Mouse (Mus musculus) layer of hippocampus, adult 18-20 months (tissue): ENCODE measurements around the gene Med20. TPM values are rescaled to one million over a fixed set of nuclear protein-coding genes. Genes with fewer than 3 reads are reported as not detected.
"Not testable (repeated sequence)": the region's sequence is repeated elsewhere in the genome, so short reads cannot be mapped to it uniquely, and the experiment has no call there.

Source experiments
- DNase-seq, 2 experiments: peaks; one replicate each; pipeline ENCODE4 v3.0.0; 2022; ENCODE audit warnings: low spot score in 2 of 2
- total RNA-seq, 2 experiments: library from RNA; stranded (reverse); gene quantifications; 2 replicates each; pipeline ENCODE4 v1.2.3; 2021

The Med20 gene
- total RNA-seq, 2 experiments from 2014 or later = 33.4 to 36.9 TPM

DNA sequence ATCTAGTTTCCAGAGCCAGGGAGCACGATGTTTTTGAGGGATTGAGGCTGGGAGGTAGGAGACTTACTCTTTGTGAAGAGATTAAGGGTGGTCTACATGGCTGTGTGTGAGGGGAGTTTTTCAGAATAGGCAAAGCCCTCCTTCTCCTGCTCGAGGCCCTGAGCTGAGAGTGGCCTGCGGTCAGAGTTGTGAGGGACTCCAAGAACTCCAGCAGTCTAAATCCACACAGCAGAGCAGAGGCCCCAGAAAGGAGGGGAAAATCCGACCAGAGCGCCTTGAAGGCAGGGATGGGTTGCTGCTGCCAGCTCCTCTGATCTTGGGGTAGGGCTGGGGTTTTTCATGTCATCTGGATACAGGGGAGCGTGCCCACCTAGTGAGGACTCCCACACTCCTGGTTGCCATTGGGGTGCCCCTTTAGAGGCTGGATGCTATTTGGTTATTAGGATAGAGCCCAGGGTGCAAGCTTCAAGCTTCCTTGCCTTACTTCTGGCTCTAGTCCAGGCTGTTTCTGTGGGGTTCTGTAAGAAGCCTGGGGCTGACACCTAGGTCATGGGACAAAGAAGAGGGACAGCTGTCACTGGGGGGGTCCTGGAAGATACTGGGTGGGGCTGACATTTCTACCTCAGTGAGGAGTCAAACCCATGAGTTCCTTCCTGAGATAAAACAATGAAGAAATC lies 15.1 kb upstream of the Med20 start:
- DNase-seq = no peak

DNA sequence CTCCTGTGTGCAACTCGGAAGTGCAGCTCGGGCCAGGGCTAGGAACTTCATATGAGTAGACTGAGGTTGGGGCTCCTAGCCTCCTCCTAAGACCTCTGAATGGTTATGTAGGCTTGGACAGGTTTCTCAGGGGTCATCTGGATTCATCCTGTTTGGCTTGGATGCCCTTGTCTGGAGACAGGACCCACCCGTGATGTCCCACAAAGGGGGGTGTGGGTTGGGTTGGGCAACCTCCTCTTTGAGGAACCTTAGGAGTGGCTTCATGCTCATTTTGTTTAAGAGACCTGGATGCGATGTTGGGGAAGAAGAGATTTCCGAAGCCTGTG lies 14.6 kb upstream of the Med20 start:
- DNase-seq = no peak

DNA sequence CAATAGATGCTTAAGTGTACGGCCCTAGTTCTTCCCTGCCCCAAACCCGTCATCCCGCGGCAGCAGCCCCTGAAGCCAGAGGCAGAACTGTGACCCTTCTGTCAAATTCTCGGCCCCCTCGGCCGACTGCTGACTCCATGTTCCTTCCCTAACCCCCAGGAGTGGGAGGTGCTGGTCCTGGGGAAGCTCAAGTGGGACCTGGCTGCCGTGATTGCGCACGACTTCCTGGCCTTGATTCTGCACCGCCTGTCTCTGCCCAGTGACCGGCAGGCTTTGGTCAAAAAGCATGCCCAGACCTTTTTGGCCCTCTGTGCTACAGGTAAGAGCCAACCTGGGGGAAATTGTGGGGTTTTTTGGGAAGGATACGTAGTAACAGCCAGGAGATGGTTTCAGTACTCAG lies 14.1 kb upstream of the Med20 start:
- DNase-seq = no peak

DNA sequence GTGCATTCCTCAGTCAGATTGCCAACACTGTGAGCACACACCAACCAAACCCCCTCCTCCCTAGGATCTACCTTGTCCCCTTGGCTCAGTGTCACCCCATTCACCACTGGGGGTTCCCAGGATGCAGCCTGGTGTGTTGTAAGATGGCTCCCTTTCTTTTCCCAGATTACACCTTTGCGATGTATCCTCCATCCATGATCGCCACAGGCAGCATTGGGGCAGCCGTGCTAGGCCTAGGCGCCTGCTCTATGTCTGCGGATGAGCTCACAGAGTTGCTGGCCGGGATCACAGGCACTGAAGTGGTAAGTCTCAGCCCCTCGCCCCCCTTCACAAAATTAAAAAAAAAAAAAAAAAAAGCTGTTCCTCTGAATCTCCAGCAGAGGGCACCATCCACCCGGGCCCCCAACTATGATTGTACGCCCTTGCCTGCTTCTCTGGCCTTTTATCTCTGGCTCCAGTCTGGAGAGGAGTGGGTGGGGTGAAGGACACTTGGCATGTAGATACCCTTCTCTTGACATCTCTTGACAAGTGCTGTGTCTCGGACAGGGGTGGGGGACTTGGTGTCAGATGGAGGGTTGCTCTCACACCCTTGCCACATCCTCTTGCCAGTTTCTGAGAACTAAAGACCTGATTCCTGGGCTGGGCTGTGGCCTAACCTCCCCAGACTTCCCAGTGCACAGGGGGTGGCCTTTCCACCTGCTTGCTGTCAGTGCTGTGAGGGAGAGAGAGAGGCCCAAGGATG lies 13.4 kb upstream of the Med20 start:
- DNase-seq = peak in 1 of 2 experiments; percentile 39

DNA sequence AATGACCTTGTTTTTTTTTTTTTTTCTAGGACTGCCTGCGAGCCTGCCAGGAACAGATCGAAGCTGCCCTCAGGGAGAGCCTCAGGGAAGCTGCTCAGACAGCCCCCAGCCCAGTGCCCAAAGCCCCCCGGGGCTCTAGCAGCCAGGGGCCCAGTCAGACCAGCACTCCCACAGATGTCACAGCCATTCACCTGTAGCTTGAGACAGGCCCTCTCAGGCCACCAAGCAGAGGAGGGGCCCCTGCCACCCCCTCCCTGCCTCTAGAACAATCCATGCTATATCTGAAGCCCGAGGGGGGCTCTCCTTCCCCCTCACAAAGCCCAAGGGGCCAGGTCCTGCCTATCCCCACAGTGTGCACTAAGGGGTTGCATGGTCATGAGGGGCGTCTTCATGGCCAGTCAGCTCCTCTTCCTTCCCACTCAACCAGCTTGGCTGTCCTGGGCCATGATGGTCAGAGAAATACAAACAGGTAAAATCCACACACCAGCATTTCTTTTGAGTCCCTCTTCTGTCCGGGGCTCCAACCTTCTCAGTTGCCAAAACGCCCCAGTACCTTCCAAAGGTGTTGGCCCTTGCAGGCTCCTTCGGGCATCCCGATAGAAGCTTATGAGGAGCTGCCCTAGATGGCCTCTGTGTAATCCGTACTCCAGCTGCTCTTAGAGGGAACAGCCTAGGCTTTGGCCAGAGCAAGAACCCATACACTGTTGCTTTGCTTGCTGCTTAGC lies 12.6 kb upstream of the Med20 start:
- DNase-seq = not testable (repeated sequence)

DNA sequence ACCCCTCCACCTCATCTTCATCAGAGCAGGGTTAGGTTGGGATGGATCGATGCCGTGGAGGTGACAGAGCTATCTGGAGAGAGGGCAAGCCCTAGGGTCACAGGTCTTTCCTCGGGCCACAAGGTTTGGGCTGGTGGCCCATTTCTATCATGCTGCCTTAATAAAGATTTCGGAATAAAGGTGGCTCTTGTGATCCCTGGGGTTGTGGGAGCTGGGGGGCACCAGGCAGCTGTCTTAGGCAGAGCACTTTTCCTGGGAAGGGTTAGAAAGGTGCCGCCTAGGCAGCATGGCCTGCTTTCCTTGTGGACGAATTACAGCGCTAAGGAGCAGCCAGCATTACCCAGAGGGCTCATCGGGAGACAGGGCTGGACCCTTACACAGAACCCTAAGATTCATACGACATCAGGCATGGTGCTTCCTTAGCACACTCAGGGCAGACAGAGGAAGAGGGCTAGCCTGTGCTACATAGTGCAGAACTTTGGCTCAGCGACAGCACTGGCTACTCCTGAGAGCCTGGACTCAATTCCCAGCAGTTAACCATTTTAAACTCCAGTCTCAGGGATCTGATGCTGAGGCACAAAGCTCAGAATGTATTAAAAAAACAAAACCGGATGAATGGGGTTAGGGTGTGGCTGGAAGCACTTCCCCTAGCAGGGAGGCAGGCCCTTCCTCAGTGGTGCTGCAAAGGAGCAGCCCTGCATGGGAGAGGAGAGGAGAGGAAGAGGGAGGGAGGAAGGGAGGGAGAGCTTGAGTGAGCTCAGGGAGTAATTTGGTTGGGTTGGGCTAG lies 11.7 kb upstream of the Med20 start:
- no peak for DNase-seq

DNA sequence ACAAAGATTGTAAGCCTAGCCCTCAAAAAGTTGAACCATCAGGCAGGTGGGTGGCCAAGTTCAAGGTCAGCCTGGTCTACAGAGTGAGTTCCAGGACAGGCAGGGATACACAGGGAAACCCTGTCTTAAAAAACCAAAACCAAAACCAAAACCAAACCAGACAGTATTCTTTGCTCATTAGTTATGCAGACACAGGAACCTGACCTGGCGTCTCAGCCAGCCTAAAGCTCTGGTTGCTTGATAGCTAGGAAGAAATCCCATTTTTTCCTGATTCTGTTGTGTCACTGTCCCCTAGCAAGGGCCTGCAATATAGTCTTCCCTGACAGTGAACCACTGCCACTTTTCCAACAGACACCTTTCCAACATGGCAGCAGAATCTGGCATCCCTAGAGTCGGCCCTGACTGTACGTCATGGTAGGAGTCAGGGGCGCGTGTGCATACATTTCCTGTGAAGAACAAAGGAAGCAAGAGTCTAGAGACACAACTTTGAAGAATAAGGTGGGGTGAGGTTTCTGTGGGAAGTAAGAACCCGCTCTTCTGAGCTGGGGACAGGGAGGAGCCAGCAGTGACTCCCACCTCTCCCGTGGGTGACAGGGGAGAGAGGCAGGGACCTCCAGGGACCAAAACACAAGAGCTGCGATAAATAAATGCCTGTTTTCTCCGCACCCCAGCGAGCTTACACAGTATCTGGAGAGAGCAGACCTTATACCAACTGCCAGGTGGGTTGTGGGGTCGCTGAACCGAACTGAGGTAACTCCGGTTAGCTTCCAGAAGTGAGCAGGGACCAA lies 10.6 kb upstream of the Med20 start:
- no peak for DNase-seq

DNA sequence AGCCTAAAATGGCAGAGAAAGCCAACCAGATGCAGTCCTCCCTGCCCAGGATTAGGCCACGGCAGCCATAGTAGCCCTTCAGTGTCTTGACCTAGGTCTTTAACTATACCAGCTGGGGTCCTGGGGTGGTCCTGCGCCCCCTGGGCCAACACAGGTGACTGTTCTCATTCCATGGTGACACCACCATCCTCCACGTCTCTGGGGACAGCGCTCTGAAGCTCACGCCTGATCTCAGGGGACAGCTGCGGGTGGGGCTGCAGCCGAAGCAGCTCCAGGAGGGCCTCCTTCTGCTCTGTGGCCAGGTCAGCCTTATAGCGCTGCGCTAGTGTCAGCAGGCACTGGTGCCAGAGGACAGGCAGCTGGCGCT lies 10.0 kb upstream of the Med20 start:
- no peak for DNase-seq

DNA sequence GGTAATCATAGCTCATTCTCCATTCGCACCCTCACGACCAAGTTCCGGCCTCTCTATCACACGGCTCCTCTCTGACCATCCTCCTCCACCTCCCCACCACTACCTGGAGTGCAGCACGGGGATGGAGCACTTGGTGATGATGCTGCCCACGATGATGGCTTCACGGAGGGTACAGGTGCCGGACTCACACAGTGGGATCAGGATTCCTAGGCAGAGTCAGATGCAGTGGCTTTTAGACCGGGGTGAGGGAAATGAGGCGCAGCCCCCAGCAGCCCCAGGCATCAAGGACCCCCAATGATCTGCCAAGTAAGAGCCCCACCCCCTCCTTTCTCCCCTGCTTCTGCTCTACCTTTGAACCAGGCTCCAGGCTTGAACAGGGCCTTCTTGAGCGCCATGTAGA lies 9.1 kb upstream of the Med20 start:
- DNase-seq = no peak

DNA sequence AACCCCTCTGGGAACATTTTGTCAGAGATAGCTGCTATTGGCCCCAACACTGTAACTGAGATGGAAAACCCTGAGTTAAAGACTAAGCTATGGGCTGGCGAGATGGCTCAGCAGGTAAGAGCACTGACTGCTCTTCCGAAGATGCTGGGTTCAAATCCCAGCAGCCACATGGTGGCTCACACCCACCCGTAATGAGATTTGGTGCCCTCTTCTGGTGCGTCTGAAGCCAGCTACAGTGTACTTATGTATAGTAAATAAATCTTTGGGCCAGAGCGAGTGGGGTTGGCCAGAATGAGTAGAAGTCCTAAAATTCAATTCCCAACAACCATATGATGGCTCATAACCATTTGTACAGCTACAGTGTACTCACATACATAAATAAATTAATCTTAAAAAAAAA lies 5.2 kb upstream of the Med20 start:
- DNase-seq = no peak

DNA sequence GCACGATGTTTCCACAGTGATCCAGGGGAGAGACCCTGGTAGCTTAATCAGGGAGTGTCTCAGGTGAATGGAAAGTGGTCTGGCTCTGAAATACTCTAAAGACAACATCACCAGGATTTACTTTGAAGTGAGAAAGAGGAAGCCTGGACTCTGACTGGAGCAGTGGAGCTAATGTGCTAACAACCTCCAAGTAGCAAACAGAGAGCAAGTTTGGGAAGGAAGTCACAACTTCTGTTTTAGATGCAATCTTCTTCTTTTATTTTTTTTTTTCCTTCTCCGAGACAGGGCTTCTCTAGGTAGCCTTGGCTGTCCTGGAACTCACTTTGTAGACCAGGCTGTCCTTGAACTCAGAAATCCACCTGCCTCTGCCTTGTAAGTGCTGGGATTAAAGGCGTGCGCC lies 2.2 kb upstream of the Med20 start:
- DNase-seq = no peak

DNA sequence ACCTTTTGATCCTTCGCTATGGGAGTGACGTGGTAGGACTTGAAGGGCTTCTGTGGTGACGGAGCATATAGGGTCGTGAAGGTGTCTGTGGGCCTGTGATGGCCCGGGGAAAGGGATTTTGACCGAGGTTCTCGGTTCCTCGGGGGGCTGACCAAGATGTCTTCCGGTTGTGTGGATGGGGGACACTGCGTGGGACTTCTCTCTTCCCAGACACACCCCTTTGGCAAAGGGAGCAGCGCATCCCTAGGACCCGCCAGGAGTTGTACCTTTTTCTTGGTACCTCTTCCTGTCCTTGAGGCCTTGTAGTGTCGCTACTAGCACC lies 240 bp downstream of the Med20 start:
- no peak for DNase-seq

DNA sequence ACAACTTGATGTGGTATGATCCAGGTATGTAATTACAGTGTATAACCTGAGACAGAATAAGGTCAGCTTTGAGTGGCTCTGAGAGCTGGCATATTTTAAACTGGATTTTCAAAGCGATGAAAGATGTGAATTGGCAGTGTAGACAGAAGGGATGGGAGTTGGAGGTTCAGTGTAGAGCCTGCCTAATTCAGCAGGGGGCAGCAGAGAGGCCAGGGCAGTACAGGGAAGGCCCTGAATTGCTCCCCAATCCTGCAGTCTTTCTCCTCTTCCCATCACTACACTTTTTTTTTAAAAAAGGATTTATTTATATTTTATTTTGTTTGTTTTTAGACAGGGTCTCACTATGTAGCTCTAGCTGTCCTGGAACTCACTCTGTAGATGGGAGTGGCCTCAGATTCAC lies 2.6 kb downstream of the Med20 start:
- peak in 1 of 2 experiments; percentile 47 for DNase-seq

DNA sequence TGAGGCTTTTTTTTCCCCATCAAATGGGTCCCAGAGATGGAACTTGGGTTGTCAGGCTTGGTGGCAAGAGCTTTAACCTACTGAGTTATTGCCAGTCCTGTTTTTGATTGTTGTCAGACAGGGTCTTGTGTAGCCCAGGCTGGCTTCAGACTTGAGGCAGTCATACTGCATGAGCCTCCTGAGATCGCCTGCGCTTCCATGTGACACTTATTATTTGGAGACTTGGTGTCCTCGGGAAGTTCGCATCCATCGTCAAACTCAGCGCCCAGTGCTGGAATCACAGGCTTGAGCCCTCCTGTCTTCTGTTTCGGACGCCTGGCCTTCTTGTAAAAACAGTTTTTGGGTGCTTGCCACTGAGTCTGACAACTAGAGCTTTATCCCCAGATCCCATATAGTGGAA lies 4.7 kb downstream of the Med20 start:
- DNase-seq = no peak

DNA sequence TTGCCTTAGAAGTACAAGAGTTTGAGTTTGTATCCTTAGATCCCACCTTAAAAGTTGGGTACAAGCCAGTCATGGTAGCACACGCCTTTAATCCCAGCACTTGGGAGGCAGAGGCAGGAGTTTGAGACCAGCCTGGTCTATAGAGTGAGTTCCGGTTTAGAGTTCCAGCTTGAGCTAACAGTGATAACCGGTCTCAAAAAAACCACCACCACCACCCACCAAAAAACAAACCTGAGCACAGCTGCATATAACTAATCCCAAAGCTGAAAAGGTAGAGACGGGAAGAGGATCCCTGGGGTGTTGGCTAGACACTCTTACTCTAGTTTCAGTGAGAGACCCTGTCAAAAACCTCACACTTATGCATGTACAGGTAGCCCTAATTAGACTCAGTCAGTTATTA lies 5.3 kb downstream of the Med20 start:
- DNase-seq = no peak

DNA sequence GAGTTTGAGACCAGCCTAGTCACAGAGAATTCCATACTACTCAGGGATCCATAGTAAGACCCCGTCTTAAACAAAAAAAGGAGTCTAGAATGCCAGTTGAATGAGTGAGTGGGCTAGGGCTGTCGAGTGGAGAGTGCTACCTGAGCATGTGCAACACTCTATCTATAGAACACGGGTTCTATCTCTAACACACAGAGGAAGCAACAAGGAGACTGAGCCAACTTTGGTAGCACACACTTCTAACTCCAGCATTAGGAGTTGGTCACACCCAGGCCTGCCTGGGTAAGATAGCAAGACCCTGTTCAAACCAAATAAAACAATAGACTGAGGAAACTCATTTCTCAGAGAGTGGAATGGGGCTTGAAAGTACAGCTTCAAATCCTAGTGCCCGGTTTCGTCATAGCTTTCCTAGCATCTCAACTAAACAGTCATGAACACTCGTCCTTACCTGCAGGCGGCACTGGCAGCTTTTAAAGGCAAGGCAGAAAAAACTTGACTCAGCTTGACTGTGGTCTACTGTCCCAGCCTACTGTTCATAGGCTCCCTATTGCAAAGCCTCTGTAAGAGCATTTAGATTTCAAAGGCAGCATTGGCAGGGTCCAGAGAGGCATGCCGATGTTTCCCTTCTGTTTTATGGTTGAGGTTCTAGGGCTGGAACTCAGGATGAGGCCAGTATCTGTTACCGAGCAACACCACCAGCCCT lies 6.4 kb downstream of the Med20 start:
- DNase-seq = no peak

DNA sequence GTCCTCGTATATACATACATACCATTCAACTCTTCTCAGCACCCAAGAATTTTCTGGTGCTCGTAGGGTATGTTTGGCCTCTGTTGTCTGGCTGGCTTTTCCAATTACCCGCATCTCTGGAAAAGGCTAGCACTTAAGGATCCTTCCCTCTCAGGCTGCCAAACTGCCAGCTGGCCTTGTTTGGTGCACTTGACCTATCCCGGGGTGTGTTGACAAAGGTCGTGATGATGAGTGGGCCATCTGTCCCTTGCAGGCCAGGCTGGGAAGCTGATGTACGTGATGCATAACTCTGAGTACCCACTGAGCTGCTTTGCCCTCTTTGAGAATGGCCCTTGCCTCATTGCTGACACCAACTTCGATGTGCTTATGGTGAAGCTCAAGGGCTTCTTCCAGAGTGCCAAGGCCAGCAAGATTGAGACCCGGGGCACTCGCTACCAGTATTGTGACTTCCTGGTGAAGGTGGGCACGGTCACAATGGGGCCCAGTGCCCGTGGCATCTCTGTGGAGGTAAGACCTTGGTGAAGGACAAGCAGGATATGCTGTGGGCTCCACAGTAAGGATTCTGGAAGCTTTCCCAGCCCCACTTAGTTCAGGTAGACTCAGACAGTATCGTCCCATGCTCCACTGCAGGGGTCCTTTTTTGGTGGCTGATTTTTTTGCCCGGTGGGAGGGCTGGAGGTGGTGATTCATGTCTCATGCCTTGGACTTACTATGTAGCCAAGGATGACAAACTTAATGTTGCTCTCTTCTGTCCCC lies 7.4 kb downstream of the Med20 start:
- no peak for DNase-seq

DNA sequence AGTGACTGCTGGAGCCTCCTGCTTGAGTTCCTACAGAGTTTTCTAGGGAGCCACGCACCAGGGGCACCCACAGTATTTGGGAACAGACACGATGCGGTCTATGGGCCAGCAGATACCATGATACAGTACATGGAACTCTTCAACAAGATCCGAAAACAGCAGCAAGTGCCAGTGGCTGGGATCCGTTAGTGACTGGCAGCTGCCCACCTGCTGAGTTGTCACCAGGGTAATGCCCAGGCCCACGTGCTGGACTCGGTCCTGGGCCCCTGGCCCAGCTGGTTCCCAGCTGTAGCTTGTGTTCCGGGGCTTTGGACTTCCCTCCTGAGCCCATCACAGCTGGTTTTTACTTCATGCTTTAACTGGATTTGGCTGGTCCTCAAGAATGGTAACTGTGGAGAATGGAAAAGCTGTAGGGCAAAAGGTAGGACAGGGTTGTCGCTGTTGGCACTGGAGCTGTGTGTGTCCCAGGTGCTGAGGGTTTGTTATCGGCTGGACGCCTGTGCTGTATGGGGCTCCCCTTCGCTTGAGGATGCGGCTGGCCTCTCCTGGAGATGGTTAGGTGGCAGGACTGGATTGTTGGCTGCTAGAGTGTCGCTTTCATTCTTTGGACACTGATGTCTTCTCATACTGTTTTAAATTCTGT lies 11.7 kb downstream of the Med20 start:
- DNase-seq = no peak

DNA sequence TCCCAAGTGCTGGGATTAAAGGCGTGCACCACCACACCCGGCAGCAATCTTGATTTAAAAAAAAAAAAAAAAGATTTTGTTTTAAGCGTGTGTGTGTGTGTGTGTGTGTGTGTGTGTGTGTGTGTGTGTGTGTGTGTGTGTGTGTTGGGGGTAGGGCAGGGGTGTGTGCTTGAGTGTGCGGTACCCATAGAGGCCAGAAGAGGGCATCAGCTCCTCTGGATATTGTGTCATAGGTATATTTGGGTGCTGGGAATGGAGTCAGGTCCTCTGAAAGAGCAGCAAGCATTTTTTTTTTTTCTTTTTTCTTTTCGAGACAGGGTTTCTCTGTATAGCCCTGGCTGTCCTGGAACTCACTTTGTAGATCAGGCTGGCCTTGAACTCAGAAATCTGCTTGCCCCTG lies 13.2 kb downstream of the Med20 start:
- not testable (repeated sequence) for DNase-seq
